Mouse (Mus musculus): Measurements from ENCODE around the gene Map3k12. TPM values are rescaled to one million over a fixed set of nuclear protein-coding genes. Genes with fewer than 3 reads are reported as not detected.

The Map3k12 gene
- polyA plus RNA-seq, 1 experiment from 2014 or later, result 4.5 TPM

GRCm38 (mm10) chr15:102532106-102532900 is 15.4 kb upstream of the Map3k12 start:
- H3K36me3 ChIP-seq, result peaks cover 86% of the 10 kb centered on the region
- 79% methylated on average over 3 of the region's 3 CpGs for WGBS (ENCODE audit: insufficient replicate concordance)

GRCm38 (mm10) chr15:102531586-102531985 is 14.7 kb upstream of the Map3k12 start:
- 80% methylated on average over 4 of the region's 4 CpGs for WGBS (ENCODE audit: insufficient replicate concordance)
- no peaks in the 10 kb centered on the region for H3K27me3 ChIP-seq (replicated peaks)
- no peaks in the 10 kb centered on the region for H3K9me3 ChIP-seq (replicated peaks)
- no peaks in the 10 kb centered on the region for H3K4me1 ChIP-seq
- no peak overlapping the region for H3K9ac ChIP-seq
- H3K4me3 ChIP-seq, result no peak overlapping the region
- peaks cover 80% of the 10 kb centered on the region for H3K36me3 ChIP-seq
- H3K27ac ChIP-seq, result no peak overlapping the region
- no peak for ATAC-seq
- no peak overlapping the region for H3K4me2 ChIP-seq

More at GRCm38 (mm10) chr15:102532106-102532900, 15.4 kb upstream of the Map3k12 start:
- Histone ChIP-seq H3K4me3 (no peak overlapping the region), H3K9ac (no peak overlapping the region), H3K9me3 (replicated peaks) (no peaks in the 10 kb centered on the region), H3K27me3 (replicated peaks) (no peaks in the 10 kb centered on the region), H3K4me2 (no peak overlapping the region), H3K27ac (no peak overlapping the region), H3K4me1 (no peaks in the 10 kb centered on the region)
- ATAC-seq, result no peak

- no peak for ATAC-seq
- H3K9ac ChIP-seq, result no peak overlapping the region
- H3K9me3 ChIP-seq (replicated peaks), result no peaks in the 10 kb centered on the region
- no peak overlapping the region for H3K27ac ChIP-seq
- WGBS (ENCODE audit: insufficient replicate concordance), result 63% methylated on average over 4 of the region's 4 CpGs
- peaks cover 73% of the 10 kb centered on the region for H3K36me3 ChIP-seq
- no peaks in the 10 kb centered on the region for H3K27me3 ChIP-seq (replicated peaks)
- H3K4me1 ChIP-seq, result no peaks in the 10 kb centered on the region
- no peak overlapping the region for H3K4me3 ChIP-seq
- H3K4me2 ChIP-seq, result no peak overlapping the region
Measured at GRCm38 (mm10) chr15:102530566-102530965, 13.7 kb upstream of the Map3k12 start.

- no peak overlapping the region for H3K4me2 ChIP-seq
- no peaks in the 10 kb centered on the region for H3K27me3 ChIP-seq (replicated peaks)
- H3K9ac ChIP-seq, result no peak overlapping the region
- no peaks in the 10 kb centered on the region for H3K9me3 ChIP-seq (replicated peaks)
- no peak for ATAC-seq
- H3K36me3 ChIP-seq, result peaks cover 68% of the 10 kb centered on the region
- no peak overlapping the region for H3K4me3 ChIP-seq
- no peak overlapping the region for H3K27ac ChIP-seq
- WGBS (ENCODE audit: insufficient replicate concordance), result 81% methylated on average over 1 of the region's 1 CpGs
- no peaks in the 10 kb centered on the region for H3K4me1 ChIP-seq
Measured at GRCm38 (mm10) chr15:102528396-102528795, 11.5 kb upstream of the Map3k12 start.

GRCm38 (mm10) chr15:102527936-102528335 is 11.1 kb upstream of the Map3k12 start:
- 64% methylated on average over 3 of the region's 3 CpGs for WGBS (ENCODE audit: insufficient replicate concordance)
- Histone ChIP-seq H3K4me3 (no peak overlapping the region), H3K27ac (no peak overlapping the region), H3K9me3 (replicated peaks) (no peaks in the 10 kb centered on the region), H3K9ac (no peak overlapping the region), H3K27me3 (replicated peaks) (no peaks in the 10 kb centered on the region), H3K4me2 (no peak overlapping the region), H3K4me1 (no peaks in the 10 kb centered on the region), H3K36me3 (peaks cover 65% of the 10 kb centered on the region)
- no peak for ATAC-seq

GRCm38 (mm10) chr15:102526111-102527002 is 9.5 kb upstream of the Map3k12 start:
- Histone ChIP-seq H3K27ac (no peak overlapping the region), H3K27me3 (replicated peaks) (no peaks in the 10 kb centered on the region), H3K4me2 (no peak overlapping the region), H3K36me3 (peaks cover 70% of the 10 kb centered on the region), H3K4me1 (peaks cover 4% of the 10 kb centered on the region), H3K9ac (no peak overlapping the region), H3K4me3 (no peak overlapping the region), H3K9me3 (replicated peaks) (no peaks in the 10 kb centered on the region)
- WGBS (ENCODE audit: insufficient replicate concordance), result 71% methylated on average over 6 of the region's 6 CpGs
- ATAC-seq, result no peak

GRCm38 (mm10) chr15:102524892-102525485 is 8.1 kb upstream of the Map3k12 start, which contains the start of gene Npff:
TSS of gene Npff (minus strand) at chr15:102524942.
- H3K4me2 ChIP-seq, result no peak within 1 kb of the TSS
- H3K27ac ChIP-seq, result no peak within 1 kb of the TSS
- no peaks in the 10 kb centered on the region for H3K9me3 ChIP-seq (replicated peaks)
- H3K9ac ChIP-seq, result no peak within 1 kb of the TSS
- 7% methylated on average over 3 of the region's 3 CpGs for WGBS (ENCODE audit: insufficient replicate concordance)
- no peak within 1 kb of the TSS for H3K4me3 ChIP-seq
- no peaks in the 10 kb centered on the region for H3K27me3 ChIP-seq (replicated peaks)
- H3K4me1 ChIP-seq, result peaks cover 18% of the 10 kb centered on the region
- no peak for ATAC-seq
- peaks cover 66% of the 10 kb centered on the region for H3K36me3 ChIP-seq

GRCm38 (mm10) chr15:102521480-102521879 is 4.6 kb upstream of the Map3k12 start:
- Histone ChIP-seq H3K27me3 (replicated peaks) (no peaks in the 10 kb centered on the region), H3K4me3 (no peak overlapping the region), H3K9me3 (replicated peaks) (no peaks in the 10 kb centered on the region), H3K9ac (no peak overlapping the region), H3K36me3 (peaks cover 40% of the 10 kb centered on the region), H3K4me1 (peaks cover 39% of the 10 kb centered on the region), H3K27ac (peak overlapping the region; percentile 39; the same call in 1 of the 2 replicates), H3K4me2 (no peak overlapping the region)
- ATAC-seq, result no peak
- WGBS (ENCODE audit: insufficient replicate concordance), result 58% methylated on average over 4 of the region's 4 CpGs

GRCm38 (mm10) chr15:102520416-102520815 is 3.6 kb upstream of the Map3k12 start:
- H3K36me3 ChIP-seq, result peaks cover 40% of the 10 kb centered on the region
- peak overlapping the region; percentile 97 for H3K27ac ChIP-seq
- H3K9ac ChIP-seq, result peak overlapping the region; percentile 89
- H3K27me3 ChIP-seq (replicated peaks), result peaks cover 9% of the 10 kb centered on the region; the same call in 1 of the 2 replicates
- H3K4me2 ChIP-seq, result peak overlapping the region; percentile 99
- H3K4me3 ChIP-seq, result no peak overlapping the region
- peaks cover 48% of the 10 kb centered on the region for H3K4me1 ChIP-seq
- H3K9me3 ChIP-seq (replicated peaks), result no peaks in the 10 kb centered on the region
- WGBS (ENCODE audit: insufficient replicate concordance), result 35% methylated on average over 4 of the region's 4 CpGs
- no peak for ATAC-seq

GRCm38 (mm10) chr15:102519211-102520141 is 2.6 kb upstream of the Map3k12 start:
- no peaks in the 10 kb centered on the region for H3K9me3 ChIP-seq (replicated peaks)
- H3K4me3 ChIP-seq, result peak overlapping the region; percentile 76
- peaks cover 37% of the 10 kb centered on the region for H3K36me3 ChIP-seq
- ATAC-seq, result no peak
- H3K27me3 ChIP-seq (replicated peaks), result peaks cover 10% of the 10 kb centered on the region; the same call in 1 of the 2 replicates
- peak overlapping the region; percentile 99 for H3K4me2 ChIP-seq
- H3K9ac ChIP-seq, result peak overlapping the region; percentile 89
- 31% methylated on average over 17 of the region's 17 CpGs for WGBS (ENCODE audit: insufficient replicate concordance)
- H3K4me1 ChIP-seq, result peaks cover 48% of the 10 kb centered on the region
- peak overlapping the region; percentile 97 for H3K27ac ChIP-seq

- no peak for ATAC-seq
- Histone ChIP-seq H3K4me2 (peak overlapping the region; percentile 99), H3K36me3 (peaks cover 31% of the 10 kb centered on the region), H3K27ac (peak overlapping the region; percentile 97), H3K9ac (peak overlapping the region; percentile 89), H3K4me1 (peaks cover 48% of the 10 kb centered on the region), H3K4me3 (peak overlapping the region; percentile 76), H3K27me3 (replicated peaks) (peaks cover 10% of the 10 kb centered on the region; the same call in 1 of the 2 replicates), H3K9me3 (replicated peaks) (no peaks in the 10 kb centered on the region)
- WGBS (ENCODE audit: insufficient replicate concordance), result 7% methylated on average over 9 of the region's 9 CpGs
Measured at GRCm38 (mm10) chr15:102518859-102519201, 2.0 kb upstream of the Map3k12 start.

All from liver, embryonic 12.5 days (tissue).